Mouse (Mus musculus): ENCODE data around the gene Pparg.

Pparg gene

DNA sequence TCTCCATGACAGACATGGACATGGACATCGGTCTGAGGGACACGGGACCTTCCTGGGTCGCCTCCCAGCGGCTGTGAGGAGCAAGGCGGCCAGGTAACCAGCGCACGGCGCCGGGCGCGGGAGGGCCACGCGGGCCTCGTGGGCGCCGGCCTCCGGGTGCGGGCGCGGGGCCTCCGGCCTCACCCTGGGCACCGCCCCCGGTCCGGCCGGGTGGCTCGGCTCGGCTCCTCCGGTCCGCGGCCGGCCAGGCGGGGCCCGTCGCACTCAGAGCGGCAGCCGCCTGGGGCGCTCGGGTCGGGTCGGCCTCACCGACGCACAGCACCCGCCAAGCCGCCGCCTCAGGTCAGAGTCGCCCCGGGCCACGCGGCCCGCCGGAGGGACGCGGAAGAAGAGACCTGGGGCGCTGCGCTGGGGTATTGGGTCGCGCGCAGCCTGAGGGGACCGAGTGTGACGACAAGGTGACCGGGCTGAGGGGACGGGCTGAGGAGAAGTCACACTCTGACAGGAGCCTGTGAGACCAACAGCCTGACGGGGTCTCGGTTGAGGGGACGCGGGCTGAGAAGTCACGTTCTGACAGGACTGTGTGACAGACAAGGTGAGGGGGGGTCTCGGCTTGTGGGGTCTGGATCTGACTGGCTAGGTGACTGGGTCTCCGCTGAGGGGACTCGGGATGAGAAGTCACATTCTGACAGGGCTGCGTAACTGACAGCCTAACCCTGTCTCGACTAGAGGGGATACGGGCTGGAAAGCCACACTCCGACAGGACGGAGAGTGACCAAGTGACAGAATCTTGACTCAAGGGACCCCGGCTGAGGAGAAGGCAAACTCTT is at the start of gene Pparg:
Gene Pparg, plus strand, starts transcription at position 176 of the 830 bp plus-strand sequence.
- peak; percentile 35 for DNase-seq

DNA sequence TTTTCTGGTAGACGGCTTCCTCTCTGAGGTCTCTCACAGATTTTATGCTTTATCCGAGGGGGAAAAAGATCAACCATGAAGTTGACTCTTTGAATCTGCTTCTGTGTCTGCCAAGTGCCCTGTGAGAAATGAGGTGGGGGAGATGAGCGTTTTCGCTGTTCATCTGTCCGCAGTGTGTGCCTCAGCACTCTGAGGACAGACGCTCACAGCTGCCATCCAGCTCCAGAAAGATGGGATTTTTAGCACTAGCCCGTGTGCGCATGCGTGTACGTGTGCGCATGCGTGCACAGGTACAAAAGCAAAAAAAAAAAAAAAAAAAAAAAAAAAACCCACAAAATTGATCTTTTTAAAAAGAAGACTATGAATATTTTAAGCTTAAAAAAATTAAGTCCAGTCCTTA is 48.0 kb upstream of the Pparg start:
- DNase-seq, result no peak

DNA sequence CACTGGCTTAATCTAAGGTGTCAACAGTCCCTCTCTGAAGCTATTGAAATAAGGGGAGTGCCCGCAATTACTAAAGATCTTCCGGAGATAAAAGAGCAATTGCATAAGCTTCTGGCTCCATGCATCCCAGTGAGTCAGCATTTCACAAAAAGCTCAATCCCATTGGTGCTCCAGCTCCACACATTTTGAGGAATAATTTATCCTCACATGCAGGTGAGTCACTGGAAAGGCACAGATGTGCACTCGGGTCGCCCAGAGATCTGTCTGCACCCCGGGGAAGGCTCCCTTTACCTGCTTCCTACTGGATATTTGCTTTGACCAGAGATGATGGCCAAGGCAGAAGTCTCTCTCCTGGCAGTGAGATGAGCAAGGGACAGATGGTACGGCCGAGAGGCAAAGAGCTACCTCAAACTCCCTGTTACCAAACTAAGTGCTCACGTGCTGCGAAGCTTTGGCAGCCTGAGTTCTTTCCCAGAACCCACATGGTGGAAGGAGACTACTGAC is 47.5 kb upstream of the Pparg start:
- DNase-seq, result peak; percentile 39

DNA sequence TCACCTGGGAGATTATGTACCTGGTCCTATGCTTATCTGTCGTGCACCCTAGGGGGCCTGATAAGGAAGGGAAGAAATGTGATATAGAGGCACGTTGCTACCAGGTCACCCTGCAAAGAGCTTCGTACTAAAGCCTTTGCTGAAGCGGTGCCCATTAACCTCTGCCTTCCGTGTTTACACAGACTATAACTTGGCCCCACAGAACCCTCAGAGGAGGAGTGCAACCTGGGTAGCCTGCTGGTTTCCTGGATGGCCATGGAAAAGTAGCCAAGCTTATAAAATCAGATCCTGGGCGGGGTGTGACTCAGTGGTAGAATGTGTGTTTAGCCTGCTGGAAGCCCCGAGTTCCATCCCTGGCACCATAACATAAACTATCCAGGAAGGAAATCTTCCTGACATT is 46.8 kb upstream of the Pparg start:
- no peak for DNase-seq

DNA sequence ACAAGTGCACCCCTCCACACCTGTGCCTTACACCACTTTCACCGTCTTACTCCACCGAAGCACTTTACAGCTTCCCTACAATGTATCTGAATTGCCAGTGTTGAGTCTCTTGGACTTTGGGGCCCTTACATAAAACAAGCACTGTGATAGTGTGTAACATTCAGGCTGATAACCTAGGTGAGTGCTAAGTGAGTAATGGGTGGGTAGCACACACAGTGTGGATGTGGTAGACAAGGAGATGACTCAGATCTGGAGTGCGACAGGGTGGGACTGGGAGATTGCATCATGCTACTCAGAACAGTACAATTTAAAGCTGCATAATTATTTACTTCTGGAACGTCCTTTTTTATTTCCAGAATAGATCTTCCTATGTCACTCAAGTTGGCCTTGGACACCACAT is 45.0 kb upstream of the Pparg start:
- DNase-seq, result peak; percentile 16

DNA sequence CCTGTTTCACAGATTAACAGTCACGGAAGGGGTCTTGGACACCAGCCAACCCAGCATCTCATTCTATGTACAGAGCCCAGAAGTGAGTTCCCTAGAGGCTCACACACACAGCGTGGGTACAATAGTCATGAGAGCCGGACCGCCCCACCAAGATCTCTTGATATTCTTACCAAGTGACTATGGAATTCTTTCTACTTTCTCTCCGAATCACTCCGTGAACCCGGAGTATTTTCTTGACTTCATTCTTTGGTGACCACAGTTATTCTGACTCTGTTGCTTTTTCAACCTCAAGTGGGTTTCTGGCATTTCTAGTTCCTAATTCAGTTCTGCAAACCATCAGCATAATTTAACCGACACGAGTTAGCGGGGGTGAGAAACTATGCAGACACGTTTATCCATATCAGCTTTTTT is 43.9 kb upstream of the Pparg start:
- DNase-seq, result peak; percentile 45

DNA sequence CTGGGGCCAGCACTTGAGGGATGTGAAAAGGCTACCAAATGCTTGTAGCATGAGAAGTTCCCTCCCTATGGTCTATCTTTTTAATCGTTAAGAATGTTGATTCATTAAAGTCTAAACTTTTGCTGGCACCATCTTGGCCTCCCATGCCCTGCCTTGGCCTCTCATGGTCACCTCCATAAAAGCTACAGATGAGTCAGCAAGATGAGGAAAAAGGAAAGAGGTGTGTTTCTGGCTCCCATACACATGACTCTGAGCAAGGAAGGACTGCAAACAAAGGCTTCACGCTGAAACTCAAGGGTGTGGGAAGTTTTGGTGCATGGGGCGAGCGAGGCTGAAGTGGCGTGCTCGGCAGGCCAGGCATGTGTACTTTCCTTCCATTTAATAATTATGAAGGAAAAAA is 41.9 kb upstream of the Pparg start:
- DNase-seq, result peak; percentile 35

DNA sequence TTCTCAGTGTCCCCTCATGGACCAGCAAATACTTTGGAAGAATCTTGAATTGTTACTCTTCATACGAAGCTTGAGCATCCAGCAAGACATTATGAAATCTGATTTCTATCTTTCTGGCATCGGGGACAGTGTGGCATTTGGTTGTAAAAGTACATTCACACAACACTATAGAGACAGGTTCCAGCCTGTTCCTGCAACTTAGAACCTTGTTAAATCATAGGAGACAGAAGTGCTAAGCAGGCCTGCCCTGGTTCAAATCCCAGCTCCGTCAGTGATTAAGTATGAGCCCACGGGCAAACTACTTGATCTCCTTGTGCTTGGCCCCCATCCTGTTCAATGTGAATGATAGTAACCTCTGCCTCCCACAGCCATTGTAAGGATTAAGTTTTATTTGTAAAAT is 41.1 kb upstream of the Pparg start:
- no peak for DNase-seq

DNA sequence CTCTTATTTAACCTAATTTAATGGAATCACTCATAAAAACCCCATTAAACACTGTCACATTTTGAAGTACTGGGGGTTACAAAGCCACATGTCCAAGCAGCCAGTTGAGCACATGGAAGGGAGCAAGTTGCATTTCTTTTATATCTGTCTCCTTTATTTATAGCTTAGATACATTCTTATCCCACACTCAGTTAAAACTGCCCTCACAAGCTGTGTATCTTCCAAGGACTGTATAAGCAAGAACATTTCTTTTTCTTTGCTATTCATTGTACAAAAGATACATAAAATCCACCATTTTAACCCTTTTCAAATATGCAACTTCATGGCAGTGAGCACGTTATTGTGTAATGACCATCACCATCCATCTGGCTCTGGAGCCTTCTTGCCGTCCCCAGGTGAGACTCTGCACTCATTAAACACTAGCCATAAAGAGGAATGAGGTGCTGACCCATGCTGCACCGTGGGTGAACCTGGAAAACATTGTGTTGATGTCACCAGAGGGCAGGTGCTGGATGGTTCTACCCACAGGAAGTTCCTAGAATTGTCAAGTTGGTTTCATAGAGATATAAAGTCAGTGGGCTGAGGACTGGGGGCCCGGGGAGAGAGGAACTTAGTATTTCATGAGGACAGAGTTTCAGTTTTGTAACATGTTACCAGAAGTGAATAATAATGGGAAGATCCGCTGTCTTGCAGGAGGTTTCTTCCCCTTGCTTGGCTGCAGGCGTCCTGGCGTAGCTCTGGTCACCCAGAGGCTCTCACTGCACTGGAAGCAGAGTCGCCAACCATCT is 39.6 kb upstream of the Pparg start:
- DNase-seq, result peak; percentile 24

DNA sequence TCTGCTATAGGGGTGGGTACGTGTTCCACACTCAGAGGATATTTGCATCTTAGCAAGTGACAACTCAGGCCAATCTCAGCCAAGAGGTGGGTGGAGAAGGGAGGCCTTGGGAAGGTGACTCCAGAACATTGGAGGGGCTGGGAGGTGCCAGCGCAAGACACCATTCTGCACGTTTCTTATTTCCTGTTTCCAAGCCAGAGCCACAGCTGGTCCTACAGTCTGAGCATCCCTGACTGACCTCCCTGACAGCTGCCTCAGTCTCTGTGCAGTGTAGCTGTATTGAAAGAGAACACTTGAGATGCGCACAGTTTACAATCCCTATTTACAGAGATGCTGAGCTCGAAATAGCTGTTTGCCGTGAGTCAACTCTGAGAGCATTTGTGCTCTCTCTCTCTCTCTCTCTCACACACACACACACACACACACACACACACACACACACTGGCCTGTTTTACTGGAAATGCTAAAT is 38.8 kb upstream of the Pparg start:
- no peak for DNase-seq

DNA sequence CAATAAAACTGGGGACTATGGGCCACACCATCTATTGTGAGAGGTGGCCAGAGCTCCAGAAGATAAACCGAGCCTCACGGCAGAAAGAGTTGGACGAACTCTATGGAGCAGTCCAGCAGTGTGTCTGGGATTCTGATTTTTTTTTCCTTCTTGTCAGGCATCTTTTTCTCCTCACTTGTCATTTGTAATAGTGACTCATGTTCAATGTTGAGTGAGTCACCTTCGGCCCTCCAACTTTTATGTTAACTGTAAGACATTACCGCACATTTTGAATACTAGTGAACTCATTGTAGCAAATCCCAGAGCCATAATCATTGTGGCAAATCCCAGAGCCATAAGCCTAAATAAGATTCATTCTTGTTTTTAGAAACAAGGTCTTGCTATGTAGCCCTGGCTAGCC is 37.8 kb upstream of the Pparg start:
- no peak for DNase-seq

DNA sequence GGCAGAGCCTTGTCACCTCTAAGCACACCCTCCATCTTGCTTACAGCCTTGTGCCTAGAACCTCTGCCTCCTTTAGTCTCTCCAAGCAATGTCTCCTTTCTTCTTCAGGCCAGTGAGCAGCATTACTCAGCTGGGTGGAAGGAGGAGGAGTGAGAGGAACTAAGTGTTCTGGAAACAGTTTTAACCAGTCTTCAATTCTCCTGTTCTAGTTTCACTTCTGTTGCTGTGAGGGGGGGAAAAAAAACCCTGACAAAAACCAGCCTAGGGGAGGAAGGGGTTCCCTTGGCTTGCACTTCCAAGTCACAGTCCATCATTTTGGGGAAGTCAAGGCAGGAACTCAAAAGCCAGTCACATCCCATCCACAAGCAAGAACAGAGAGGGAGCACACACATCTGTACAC is 29.8 kb upstream of the Pparg start:
- DNase-seq, result no peak

DNA sequence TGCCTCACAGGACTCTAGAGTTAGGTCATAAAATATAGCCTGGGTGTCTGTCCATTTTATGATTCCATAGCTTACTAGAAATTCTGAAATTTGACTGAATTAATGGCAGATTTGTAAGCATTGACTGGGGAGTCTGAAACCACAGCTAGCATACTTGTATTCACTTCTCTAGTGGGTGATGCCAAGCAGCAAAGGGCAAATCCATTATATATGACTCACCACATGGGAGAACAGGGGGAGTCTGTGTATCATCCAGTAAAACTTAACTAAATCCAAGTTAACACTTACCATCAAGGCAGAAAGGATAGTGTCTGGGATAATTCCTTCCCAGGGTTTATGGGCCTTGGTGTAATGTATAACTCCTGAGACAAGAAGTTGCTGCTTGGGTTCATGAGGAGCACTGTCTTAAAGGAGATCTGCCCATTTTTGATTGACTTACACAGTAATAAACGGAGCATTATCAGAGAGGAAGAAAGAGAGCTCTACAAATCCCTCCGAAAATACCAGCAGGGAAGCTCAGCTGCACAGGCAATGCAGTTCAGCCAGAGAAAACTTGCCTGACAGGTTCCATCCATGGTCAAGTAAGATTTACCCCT is 27.6 kb upstream of the Pparg start:
- DNase-seq, result no peak

DNA sequence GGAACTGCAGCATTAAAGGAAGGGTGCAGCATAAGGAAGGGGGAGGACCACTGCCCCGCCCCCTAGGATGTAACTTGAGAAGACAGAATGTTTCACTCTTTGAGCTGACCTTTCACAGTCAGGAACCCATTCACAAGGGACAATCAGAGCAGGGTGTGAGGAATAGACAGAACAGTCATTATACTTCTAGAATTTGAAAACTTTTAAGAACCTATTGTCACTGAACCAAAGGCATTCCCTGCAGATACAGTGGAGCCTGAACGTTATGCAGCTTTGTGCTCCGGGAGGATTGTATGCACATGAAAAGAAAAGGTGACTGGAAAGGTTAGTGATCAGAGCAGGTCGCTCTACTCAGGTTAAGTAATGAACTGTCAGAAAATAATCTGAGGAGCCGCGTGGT is 25.2 kb upstream of the Pparg start:
- no peak for DNase-seq

DNA sequence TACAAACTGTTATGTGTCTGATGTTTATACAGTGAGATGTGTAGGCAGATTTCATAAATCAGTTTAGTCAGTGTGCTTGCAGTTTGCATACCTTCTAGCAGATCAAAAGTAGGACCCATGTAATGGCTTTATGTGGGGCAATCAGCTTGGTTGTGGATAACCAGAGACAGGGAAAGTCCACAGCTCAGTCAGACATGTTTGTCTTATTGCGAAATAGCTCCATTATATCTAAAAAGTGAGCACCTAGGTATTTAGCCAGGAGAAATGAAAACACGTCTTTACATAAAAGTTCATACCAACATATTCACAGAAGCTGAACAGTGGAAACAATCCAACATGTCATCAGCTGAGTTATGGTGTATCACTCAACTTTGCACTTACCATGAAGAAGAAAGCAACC is 20.7 kb upstream of the Pparg start:
- DNase-seq, result no peak

DNA sequence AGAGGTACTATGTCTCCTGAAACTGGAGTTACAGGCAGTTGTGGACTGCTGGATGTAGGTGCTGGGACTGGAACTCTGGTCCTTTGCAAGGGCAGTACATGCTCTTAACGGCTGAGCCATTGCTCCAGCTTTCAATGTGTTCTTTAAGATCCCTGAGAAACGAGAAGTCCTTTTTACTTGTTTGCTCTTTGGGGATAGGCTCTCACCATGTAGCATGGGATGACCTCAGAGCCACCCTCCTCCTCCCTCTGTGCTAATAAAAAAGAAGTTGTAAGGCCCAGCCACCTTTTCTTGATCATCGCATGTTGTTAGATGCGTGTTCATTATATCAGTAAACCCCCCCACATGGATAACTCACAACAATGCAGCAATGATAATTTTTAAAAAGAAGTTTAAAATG is 17.7 kb upstream of the Pparg start:
- DNase-seq, result no peak

DNA sequence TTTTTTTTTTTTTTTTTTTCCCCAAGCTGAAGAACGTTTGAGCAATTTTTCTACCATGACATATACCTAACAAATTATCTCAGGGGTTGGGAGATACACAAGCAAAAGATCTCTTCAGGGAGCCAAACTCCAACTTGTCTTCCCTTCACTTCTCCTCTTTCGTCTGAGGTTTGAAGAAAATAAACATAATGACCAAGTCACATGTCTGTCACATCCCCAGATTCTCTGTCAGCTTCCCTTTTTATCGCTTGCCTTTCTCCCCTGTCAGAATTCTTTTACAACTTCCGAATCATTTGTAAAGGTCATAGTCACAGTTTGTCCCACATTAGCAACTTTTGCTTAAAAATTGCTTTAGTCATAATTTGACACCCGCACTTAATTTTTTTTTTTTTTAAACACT is 17.2 kb upstream of the Pparg start:
- DNase-seq, result no peak

DNA sequence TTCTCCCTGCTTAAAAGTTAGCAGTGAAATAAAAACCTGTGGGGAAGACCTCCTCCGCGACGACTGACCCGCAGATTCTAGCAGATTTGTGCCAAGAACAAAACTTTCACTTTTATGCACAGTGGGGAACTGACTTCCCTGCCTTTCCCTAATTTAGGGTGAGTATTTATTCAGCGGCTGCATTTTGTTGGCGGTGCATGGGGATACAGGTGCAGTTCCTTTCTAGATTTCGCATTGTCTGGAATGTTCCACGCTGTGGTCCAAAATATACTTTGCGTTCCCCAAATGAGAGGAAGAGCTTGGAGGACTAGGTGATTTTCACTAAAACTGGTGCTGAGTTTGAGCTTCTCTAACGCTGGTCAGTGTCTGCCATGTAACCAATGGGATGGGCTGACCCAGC is 16.6 kb upstream of the Pparg start:
- DNase-seq, result no peak

DNA sequence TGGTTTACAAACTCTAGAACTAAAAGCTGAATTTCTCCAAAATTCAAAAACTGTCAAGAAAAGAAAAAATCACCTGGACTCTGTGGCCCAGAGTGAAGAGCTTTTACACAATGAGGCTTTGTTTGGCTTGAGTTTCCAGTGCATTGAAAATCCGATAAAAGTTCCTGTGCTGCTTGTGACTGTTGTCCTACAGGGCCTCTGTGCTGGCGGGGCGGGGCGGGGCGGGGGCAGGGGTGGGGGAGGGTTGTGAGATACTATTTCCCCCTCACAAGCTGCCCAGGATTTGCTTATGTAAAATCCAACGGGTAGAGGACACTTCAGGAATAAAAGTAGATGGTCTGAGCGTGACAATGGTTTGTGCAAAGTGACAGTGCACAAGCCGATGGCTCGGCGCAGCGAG is 16.2 kb upstream of the Pparg start:
- DNase-seq, result no peak

DNA sequence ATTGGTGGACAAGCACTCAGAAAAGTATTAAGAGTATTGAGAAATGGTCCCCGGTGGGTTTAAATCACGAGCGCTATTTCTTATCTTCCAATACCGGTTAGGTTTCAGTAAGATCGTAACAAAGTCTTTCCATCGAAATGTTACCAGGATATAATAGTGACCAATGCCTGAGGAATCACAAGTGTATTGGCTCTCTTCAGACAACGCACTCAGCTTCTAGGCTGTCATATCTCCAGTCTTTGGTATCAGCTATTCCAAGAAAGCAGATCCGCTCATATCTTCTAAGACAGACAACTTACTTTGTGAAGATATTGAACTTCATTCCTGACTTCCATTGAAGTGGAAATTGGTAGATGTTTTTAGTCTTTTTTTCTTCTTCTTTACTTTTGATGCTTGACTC is 15.7 kb upstream of the Pparg start:
- no peak for DNase-seq

DNA sequence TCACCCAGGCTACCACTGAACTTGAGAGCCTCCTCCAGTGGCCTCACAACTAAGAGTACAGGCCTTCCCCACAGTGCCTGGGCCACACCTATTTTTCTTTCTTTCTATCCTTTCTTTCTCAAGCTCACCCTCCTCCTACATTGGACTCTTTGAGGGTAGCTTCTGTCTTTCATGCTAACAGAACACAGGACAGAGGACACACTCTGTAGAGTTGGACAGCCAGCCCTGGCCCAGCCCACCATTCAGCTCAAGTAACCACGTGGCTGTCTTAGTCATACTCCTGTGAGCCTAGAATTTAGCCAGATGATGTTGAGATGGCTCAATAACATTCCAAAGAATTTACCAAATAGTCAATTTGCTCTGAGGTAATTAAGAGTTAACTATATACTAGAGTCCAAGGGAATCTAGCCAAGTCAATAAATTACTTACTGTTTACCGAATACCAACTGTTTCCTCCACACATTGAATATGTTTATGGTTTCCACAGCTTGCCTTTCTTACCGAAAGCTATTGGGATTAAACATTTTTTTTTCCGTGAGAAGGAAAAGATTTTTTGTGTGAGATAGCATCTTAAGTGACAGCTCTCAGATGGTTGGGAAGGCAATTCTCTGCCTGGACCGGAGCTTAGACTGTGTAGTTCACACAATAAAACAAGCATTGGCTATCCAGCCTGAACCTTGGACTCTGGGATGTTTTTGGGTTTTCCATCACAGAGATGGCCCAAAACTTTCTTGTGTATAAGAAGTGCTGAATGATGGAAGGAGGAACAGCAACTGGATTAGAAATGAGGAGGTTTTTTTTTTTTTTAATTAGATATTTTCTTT is 10.9 kb upstream of the Pparg start:
- no peak for DNase-seq

DNA sequence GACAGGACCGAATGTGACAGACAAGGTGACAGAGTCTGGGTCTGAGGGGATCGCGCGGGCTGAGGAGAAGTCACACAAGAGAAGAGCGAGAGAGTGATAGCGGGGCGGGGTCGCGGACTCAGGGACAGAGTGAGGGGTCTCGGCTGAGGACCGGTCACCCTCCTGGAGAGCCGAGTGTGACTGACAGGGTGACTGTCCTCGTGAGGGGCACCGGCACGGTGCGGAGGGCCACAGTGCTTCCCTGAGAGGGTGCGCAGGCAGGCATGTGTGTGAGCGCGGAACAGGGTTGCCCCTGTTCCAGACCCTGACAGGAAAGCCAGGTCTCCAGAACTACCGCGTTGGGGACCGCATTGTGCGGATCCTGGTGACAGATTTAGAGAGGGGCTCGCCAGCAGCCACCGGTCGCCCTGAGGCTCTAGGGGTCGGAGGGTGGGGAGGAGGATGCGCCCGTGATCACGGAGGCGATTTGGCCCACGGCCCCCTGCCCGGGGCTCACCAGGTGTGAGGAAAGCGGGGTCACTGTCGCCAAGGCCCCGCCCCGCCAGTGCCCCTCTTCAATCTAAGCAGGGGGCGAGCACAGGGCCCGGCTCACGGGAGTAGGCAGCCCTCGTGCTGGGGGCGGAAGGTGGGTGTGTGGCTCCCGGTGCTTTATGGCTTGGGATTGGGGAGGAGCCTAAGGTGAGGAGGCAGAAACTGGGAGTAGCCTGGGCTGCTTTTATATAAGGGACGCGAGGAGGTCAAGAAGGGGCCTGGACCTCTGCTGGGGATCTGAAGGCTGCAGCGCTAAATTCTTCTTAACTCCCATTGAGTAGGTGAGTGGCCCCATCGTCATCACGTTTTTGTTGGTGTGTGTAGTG is 1.1 kb downstream of the Pparg start:
- DNase-seq, result peak; percentile 49

All from lung, postnatal 36 days (tissue).